Mouse (Mus musculus): Measurements from ENCODE around the gene Gm49333.

Gene Gm49333

DNA sequence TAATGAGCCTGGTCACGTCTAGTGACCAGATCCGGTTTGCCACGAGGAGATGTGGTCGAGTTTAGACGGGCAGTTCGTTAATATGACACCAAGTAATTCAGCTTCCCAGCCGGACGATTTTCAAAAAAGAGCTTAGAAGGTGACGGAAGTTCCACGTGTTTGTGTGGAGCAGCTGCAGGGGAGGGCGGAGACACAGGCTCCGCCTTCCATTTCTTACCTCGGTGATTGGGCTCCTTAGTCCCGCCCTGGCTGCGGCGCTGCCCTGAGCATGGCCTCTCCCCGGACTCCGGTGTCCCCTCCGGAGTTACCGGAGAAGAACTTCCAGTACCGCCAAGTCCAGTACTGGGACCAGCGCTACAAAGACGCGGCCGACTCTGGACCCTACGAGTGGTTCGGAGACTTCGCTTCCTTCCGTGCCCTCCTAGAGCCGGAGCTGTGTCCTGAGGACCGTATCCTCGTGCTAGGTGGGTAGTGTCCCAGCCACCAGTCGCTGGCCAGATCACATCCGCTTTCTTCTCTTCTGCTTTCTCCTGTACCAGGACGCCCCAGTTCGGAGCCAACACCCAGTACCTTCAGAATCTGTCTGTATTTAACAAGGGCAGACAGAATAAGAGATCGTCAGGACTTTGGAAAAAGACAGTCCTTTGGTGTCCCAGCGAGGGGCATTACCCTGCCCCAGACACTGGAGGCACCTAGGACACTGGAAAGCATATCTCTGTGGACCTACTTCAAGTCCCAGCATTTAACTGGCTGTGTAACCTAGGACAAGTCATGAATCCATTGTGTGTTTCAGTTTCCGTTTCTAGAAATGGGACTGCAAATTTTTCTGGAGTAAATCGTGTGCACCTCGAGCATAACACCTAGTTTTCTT, at the start of gene Gm49333, which contains the start of the genes Eef1akmt4 and Alg3:
Gene Gm49333 (plus strand): TSS at position 254 of the 871 bp plus-strand sequence.
Gene Eef1akmt4 (plus strand): TSS at position 237 of the 871 bp plus-strand sequence.
Gene Alg3 (minus strand): TSS at position 379 of the 871 bp plus-strand sequence.
- DNase-seq (ENCODE audit: low spot score), result peak; percentile 92

DNA sequence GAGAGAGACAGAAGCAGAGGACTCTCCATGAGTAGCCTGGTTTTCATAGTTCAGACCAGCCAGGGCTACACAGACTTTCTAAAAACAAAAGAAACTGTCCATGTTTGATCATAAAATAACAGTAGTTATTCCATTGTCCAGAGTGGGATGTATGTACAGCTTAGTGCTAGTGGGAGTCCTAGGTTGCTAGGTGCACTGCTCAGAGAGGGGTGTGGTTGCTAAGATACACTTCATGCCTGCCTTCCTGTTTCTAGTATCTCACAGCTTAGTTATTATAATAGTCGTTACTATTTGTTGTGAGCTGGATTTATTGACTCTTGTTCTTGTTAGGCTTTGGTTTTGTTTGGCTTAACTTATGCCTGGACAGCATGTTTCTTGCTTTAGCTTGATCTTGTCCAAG, 46.3 kb upstream of the Gm49333 start:
- DNase-seq (ENCODE audit: low spot score), result no peak

DNA sequence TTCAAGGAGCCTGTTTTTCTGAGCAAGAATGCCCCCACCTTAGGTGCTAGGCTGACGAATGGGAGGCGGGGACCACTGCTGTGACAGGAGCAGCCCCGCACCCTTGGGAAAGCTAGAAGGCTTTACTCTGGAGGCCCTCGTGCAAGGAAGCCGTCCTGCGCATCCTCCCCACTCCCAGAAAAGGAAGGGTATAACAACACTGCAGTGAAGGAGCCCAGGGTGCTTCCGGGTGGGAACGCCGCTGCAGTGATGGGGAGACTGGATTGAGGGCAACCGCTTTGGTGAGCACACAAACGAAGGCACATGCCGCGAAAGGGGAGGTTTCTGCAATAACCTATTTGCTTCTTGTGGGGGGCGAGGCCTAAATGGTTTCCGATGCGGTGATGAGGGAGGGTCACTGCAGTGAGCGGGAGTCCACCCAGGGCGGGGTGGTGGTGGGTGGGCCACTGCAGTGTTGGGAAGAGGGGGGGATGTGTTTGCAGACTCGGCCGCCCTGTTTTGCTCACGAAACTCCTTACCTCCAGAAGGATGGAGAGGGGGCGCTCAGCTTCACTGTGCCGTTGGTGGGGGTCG, 22.0 kb upstream of the Gm49333 start, which contains the start of gene Vwa5b2:
Gene Vwa5b2 (plus strand): TSS at position 106 of the 573 bp plus-strand sequence.
- no peak for DNase-seq (ENCODE audit: low spot score)

DNA sequence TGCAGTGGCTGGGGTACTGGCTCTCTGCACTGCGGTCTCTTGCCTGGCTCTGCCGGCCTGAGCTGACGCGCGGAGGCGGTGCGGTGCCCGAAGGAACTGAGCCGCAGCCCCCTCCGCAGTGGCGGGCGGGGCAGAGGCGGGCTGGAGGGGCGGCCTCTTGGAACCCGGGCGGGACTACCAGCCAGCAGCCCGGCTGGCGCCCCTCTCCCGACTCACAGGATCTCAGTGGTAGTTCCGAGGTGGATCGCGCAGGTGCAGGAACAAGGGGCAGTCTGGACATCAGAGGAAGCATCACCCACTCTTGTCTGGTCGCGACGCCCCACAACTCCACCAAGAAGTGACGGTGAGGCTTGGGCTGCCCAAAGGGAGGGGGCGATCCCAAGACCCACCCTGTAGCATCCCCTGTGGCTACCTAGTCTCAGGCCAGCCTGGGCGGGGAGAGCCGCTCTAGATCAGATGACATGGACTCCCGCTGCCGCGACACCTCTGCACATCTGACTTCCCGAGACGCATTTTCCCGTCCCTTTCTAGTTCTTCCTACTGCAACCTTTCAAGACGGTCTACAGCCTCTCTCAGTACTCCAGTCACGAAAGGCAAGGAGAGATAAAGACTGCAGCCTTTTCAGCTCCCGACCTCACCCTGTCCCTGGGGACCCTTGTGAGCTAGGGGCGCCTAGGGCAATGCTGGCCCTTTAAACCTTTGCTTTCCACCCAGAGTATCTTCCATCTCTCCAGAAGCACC, 21.3 kb upstream of the Gm49333 start:
- no peak for DNase-seq (ENCODE audit: low spot score)

DNA sequence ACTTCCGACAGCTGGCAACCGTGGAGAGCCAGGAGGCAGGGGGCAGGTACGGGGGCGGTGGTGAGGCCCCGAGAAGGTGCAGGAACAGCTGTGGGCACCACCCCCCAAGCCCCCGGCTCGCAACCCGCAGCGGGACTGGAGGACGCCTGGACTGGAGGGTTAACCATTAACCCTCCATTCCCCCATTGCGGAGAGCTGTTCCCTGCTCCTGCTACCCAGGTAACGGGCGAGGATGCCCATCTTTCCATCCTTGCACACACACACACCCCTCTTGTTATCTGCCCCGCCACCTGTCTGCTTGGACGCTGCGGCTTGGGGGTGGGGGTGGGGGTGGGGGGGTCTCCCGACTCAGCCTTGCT, 20.8 kb upstream of the Gm49333 start:
- no peak for DNase-seq (ENCODE audit: low spot score)

DNA sequence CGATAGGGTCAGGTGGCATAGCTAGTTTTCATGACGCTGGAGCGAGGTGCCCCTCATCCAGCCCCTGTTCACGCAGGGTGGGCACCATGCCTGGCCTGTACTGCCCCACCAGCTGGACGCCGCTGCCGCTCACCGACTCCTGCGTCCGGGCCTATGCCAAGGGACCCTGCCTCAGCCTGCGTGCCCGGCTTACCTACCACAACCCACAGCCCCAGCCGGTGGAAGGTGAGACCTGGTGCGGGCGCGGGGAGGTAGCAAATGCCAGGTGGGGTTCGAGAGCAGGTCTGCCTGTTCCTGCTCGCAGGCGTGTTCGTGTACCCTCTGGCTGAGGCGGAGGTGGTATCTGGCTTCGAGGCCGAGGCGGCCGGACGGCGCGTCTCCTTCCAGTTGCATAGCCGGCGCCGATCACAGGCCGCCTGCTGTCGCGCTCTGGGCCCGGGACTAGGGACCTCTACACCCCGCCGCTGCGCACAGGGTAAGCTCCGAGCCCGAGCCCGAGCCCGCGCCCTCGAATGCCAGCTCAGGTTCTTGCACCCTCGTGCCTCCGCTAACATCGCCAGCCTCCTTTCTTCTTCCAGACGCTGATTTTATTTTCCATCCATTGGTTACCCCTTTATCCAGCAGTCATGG, 20.2 kb upstream of the Gm49333 start:
- no peak for DNase-seq (ENCODE audit: low spot score)

DNA sequence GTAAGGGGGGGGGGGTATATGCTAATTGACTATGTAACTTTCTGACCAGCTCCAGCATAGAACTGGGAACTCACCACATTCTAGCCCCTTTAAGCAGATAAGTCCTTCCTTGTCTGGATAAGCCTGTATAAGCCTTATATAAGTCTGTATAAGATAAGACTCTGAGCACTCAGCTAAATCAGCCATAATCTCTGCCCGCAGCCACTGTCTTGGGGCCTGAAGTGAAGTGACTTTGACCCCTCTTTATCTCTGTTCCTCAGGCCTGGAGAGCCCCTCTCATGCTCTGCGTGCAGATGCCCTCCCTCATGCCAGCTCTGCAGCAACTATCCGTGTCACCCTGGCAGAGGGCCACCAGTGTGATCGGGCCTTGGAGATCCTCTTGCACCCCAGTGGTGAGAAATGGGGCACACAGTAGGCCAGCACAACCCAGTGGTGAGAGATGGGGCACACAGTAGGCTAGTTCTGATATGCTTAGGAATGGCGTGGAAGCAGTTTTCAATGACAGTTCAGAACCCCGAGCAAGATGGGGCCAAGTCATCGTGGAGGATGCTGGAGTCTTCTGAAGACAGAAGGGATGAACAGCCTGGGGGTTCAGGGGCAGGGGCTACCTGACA, 16.2 kb upstream of the Gm49333 start:
- DNase-seq (ENCODE audit: low spot score), result no peak

- no peak for DNase-seq (ENCODE audit: low spot score)
Observed at GRCm38 (mm10) chr16:20595737-20596136, 15.7 kb upstream of the Gm49333 start.

DNA sequence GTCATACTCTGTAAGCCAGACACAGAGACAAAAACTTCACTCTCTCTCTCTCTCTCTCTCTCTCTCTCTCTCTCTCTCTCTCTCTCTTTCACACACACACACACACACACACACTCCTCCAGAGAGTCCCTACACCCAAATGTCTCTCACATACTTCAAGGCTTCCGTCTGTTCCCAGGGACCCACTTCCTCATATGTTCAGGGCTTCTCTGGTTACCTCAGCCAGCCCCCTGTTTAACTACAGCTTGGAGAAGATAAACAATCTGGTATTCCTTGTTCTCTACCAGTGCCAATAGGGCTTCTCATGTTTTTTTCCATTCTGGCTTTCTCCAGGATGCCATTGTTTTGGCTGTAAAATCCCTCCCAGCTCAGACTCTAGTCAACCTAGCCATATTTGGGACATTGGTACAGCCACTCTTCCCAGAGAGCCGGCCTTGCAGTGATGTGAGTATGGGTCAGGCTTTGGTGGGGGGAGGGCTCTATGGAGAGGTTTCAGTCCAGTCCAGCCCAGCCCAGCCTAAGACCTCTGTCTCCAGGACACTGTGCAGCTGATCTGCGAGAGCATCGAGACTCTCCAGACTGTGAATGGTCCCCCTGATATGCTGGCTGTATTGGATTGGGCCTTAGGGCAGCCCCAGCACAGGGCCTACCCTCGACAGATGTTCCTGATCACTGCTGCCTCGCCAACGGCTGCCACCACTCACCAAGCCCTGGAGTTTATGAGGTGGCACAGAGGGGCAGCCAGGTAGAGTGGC, 14.5 kb upstream of the Gm49333 start:
- DNase-seq (ENCODE audit: low spot score), result no peak

GRCm38 (mm10) chr16:20600511-20600910, 10.9 kb upstream of the Gm49333 start:
- DNase-seq (ENCODE audit: low spot score), result no peak

- no peak for DNase-seq (ENCODE audit: low spot score)
Observed at GRCm38 (mm10) chr16:20604705-20605104, 6.7 kb upstream of the Gm49333 start.

- peak; percentile 69 for DNase-seq (ENCODE audit: low spot score)
Observed at GRCm38 (mm10) chr16:20610501-20611356, 681 bp upstream of the Gm49333 start.

DNA sequence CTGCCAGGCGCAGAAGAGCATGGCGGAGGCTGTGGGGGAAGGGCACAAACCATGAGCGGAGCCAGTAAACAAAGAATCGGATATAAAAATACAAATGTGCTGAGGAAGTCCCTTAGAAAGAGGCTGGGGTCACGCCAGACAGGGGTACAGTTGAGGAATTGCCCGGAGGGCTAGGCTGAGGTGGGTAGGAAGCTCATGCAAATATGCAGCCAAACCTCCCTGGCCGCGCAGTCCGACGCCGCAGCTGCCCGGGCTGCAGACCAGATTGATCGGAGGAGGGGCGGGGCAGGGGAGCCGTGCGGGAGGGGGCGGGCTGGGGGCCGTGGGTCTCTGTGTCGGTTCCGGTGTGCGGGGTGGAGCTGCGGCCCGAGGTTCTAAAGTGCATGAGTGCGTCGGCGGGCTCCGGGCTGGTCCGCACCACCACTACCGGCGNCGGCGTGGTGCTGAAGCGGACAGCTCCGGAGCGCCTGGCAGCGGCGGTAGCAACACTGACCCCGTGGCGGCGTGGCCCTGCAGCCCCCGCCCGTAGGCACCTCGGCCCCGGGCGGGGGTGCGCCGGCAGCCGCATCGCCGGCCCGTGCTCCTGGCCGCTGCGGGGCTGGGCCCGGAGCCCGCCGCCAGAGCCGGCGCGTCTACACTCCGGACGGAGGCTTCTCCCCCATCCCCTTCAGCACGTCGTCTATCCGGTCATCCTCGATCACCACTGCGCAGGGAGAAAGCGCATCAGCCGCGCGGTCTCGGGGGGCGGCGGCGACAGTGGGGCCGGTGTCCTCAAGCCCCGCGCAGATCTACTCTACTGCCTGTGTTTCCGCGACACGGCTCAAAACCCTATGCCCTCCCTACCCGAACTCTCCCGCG, 8.4 kb downstream of the Gm49333 start:
- DNase-seq (ENCODE audit: low spot score), result no peak

DNA sequence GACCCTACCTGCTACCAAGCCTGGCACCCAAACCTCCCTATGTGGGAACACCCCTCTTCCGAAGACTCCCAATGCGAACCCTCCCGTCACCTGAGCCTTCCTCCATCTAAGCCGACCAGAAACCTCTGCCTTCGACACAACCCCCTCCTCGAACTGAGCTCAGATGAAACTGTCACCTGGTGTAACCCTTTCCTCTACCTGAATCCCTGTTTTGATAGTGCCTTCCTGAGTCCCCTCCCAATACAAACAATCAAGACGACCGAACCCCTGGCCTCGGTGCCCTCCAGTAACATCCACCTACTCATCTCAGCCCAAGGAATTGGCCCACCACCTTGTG, 9.0 kb downstream of the Gm49333 start:
- DNase-seq (ENCODE audit: low spot score), result no peak

- DNase-seq (ENCODE audit: low spot score), result no peak
Observed at GRCm38 (mm10) chr16:20620751-20621190, 9.4 kb downstream of the Gm49333 start.

DNA sequence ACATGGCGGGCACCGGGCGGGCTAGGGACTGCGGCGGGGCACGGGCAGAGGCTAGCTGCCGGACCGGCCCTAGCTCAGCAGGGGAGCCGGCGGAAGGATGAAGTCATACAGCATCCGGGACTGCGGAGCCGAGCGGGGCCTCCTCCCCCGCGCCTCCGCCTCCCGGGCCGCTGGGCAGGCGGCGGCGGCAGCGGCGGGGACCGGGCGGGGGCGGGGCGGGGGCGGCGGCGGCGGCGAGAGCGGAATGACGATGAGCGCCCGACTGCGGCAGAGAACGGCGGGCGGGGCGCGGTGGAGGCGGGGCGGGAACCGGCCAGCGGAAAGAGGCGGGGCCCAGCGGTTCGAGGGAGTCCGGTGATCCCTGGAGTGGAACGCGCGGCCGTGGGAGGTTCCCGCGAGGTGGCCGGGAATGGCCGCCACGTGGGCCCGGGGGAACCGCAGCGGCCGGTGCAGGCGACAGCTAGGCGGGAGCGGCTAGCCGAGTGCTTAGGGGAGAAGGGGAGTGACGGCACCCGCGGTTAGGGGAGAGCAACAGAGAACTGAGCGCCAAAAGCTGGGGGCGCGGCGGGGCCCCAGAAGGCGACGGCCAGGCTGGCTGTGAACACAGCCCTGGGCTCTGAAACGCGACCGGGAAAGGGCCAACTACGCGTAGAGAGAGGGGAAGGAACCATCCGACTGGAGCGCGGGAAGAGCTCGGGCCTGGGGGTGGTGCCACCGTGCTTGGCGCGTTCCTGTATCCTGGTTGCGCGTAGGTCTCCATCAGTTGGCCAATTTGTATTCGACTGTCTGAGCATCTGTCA, 10.0 kb downstream of the Gm49333 start, which contains the start of gene Camk2n2:
Gene Camk2n2 (minus strand): TSS at position 97 of the 800 bp plus-strand sequence.
- peak; percentile 55 for DNase-seq (ENCODE audit: low spot score)

GRCm38 (mm10) chr16:20621991-20622685, 10.7 kb downstream of the Gm49333 start:
- DNase-seq (ENCODE audit: low spot score), result peak; percentile 68

Measured in lung, postnatal 25 days (tissue).